Mouse (Mus musculus) E14TG2a.4 (cell line): ENCODE results near the gene Kif16b.

Experiments used
- H3K27me3 ChIP-seq: 2 replicates; pipeline ENCODE4 v1.6.1; 2014; ENCODE audit warnings: low read length, control low read depth; ENCODE audit not compliant: insufficient read depth
- H3K36me3 ChIP-seq: 2 replicates; pipeline ENCODE4 v1.6.1; 2014; ENCODE audit warnings: low read length, control low read depth; ENCODE audit not compliant: insufficient read depth
- H3K4me1 ChIP-seq: replicated peaks from 2 replicates; pipeline ENCODE4 v1.6.1; 2014; ENCODE audit warnings: low read depth, low read length, control low read depth
- H3K4me3 ChIP-seq: replicated peaks from 2 replicates; pipeline ENCODE4 v1.5.1; 2014; ENCODE audit warnings: mild to moderate bottlenecking, low read length
- H3K9me3 ChIP-seq: 2 replicates; pipeline ENCODE4 v1.6.1; 2014; ENCODE audit warnings: low read length, control low read depth
- CTCF ChIP-seq: conservative IDR thresholded peaks from 2 replicates; pipeline ENCODE4 v1.5.1; 2014; ENCODE audit warnings: low read length
- NANOG ChIP-seq: IDR thresholded peaks from 2 replicates; pipeline ENCODE4 v1.6.1; 2014; ENCODE audit warnings: borderline replicate concordance, low read length, mixed read lengths
- POU5F1 ChIP-seq: IDR thresholded peaks from 2 replicates; pipeline ENCODE4 v1.6.1; 2014; ENCODE audit warnings: low read length, borderline replicate concordance

Gene Kif16b

GRCm38 (mm10) chr2:142769647-142770121, 131.6 kb downstream of the Kif16b start:
- Histone ChIP-seq H3K36me3 (no peaks in the 10 kb centered on the region), H3K4me3 (no peak overlapping the region), H3K9me3 (no peaks in the 10 kb centered on the region), H3K4me1 (no peaks in the 10 kb centered on the region), H3K27me3 (no peaks in the 10 kb centered on the region)
- TF ChIP-seq CTCF = no peak
- no peak for TF ChIP-seq POU5F1
- no peak for TF ChIP-seq NANOG

- H3K36me3 ChIP-seq = no peaks in the 10 kb centered on the region
- H3K27me3 ChIP-seq = no peaks in the 10 kb centered on the region
- H3K4me1 ChIP-seq = no peaks in the 10 kb centered on the region
- TF ChIP-seq CTCF = no peak
- no peak for TF ChIP-seq NANOG
- no peak for TF ChIP-seq POU5F1
- no peaks in the 10 kb centered on the region for H3K9me3 ChIP-seq
- H3K4me3 ChIP-seq = no peak overlapping the region
Measured at GRCm38 (mm10) chr2:142764276-142764675, 137.1 kb downstream of the Kif16b start.

- Histone ChIP-seq H3K4me1 (no peaks in the 10 kb centered on the region), H3K9me3 (no peaks in the 10 kb centered on the region), H3K27me3 (no peaks in the 10 kb centered on the region), H3K36me3 (no peaks in the 10 kb centered on the region), H3K4me3 (no peak overlapping the region)
- TF ChIP-seq CTCF (no peak), NANOG (no peak), POU5F1 (no peak)
Measured at GRCm38 (mm10) chr2:142760843-142761242, 140.5 kb downstream of the Kif16b start.

GRCm38 (mm10) chr2:142759192-142759591, 142.1 kb downstream of the Kif16b start:
- TF ChIP-seq POU5F1 (no peak), NANOG (no peak), CTCF (no peak)
- Histone ChIP-seq H3K27me3 (no peaks in the 10 kb centered on the region), H3K4me3 (no peak overlapping the region), H3K4me1 (no peaks in the 10 kb centered on the region), H3K9me3 (no peaks in the 10 kb centered on the region), H3K36me3 (no peaks in the 10 kb centered on the region)

- Histone ChIP-seq H3K9me3 (no peaks in the 10 kb centered on the region), H3K36me3 (no peaks in the 10 kb centered on the region), H3K4me3 (no peak overlapping the region), H3K4me1 (no peaks in the 10 kb centered on the region), H3K27me3 (no peaks in the 10 kb centered on the region)
- TF ChIP-seq POU5F1 (no peak), CTCF (no peak), NANOG (no peak)
Measured at GRCm38 (mm10) chr2:142758091-142758765, 143.1 kb downstream of the Kif16b start.

GRCm38 (mm10) chr2:142739338-142739737, 162.0 kb downstream of the Kif16b start:
- Histone ChIP-seq H3K9me3 (no peaks in the 10 kb centered on the region), H3K27me3 (no peaks in the 10 kb centered on the region), H3K36me3 (no peaks in the 10 kb centered on the region), H3K4me1 (peaks cover 6% of the 10 kb centered on the region), H3K4me3 (no peak overlapping the region)
- TF ChIP-seq CTCF = no peak

GRCm38 (mm10) chr2:142738488-142738887, 162.8 kb downstream of the Kif16b start:
- H3K36me3 ChIP-seq = no peaks in the 10 kb centered on the region
- no peak overlapping the region for H3K4me3 ChIP-seq
- no peaks in the 10 kb centered on the region for H3K27me3 ChIP-seq
- H3K4me1 ChIP-seq = peaks cover 6% of the 10 kb centered on the region
- no peaks in the 10 kb centered on the region for H3K9me3 ChIP-seq
- TF ChIP-seq POU5F1 = no peak
- no peak for TF ChIP-seq NANOG
- TF ChIP-seq CTCF = no peak

GRCm38 (mm10) chr2:142735691-142736090, 165.6 kb downstream of the Kif16b start:
- Histone ChIP-seq H3K4me3 (no peak overlapping the region), H3K27me3 (no peaks in the 10 kb centered on the region), H3K9me3 (no peaks in the 10 kb centered on the region), H3K4me1 (peaks cover 6% of the 10 kb centered on the region), H3K36me3 (no peaks in the 10 kb centered on the region; the same call in 1 of the 2 replicates)
- TF ChIP-seq CTCF (no peak), POU5F1 (peak; percentile 84; the same call in 1 of the 2 replicates)

GRCm38 (mm10) chr2:142734046-142734445, 167.3 kb downstream of the Kif16b start:
- no peaks in the 10 kb centered on the region for H3K9me3 ChIP-seq
- H3K4me3 ChIP-seq = no peak overlapping the region

More at GRCm38 (mm10) chr2:142734046-142734445, 167.3 kb downstream of the Kif16b start:
- H3K4me1 ChIP-seq = peaks cover 6% of the 10 kb centered on the region
- no peaks in the 10 kb centered on the region; the same call in 1 of the 2 replicates for H3K36me3 ChIP-seq
- TF ChIP-seq POU5F1 = no peak
- TF ChIP-seq NANOG = no peak
- H3K27me3 ChIP-seq = no peaks in the 10 kb centered on the region
